Mouse (Mus musculus) stomach, postnatal 0 days (tissue): ENCODE results near the gene Clic4. TPM values are rescaled to one million over a fixed set of nuclear protein-coding genes. Genes with fewer than 3 reads are reported as not detected.

ENCODE experiments used
- ATAC-seq: fragments of 200-750 bp; cut with Nextera tagmentation; 2 replicates; pipeline ENCODE4 v1.8.0; 2017; ENCODE audit not compliant: low FRiP score, low TSS enrichment
- DNase-seq: peaks from one replicate; pipeline ENCODE4 v3.0.0-alpha.2; 2016; ENCODE audit warnings: low spot score
- H3K27ac ChIP-seq: fragments of 300-500 bp; sonication (generic); replicated peaks from 2 replicates; pipeline ENCODE4 v1.5.1; 2014; ENCODE audit warnings: mild to moderate bottlenecking, control low read depth
- H3K27me3 ChIP-seq: fragments of 300-500 bp; sonication (generic); 2 replicates; pipeline ENCODE4 v1.6.1; 2014; ENCODE audit warnings: low read length; ENCODE audit not compliant: control insufficient read depth, insufficient read depth
- H3K36me3 ChIP-seq: fragments of 300-500 bp; sonication (generic); 2 replicates; pipeline ENCODE4 v1.6.1; 2014; ENCODE audit warnings: low read length, mixed read lengths; ENCODE audit not compliant: control insufficient read depth, insufficient read depth
- H3K4me1 ChIP-seq: fragments of 300-500 bp; sonication (generic); replicated peaks from 2 replicates; pipeline ENCODE4 v1.6.1; 2014; ENCODE audit warnings: antibody characterized with exemption; ENCODE audit not compliant: control insufficient read depth, insufficient read depth
- H3K4me2 ChIP-seq: fragments of 300-500 bp; sonication (generic); replicated peaks from 2 replicates; pipeline ENCODE4 v1.6.1; 2014; ENCODE audit warnings: low read depth, mild to moderate bottlenecking, control low read depth, moderate library complexity
- H3K4me3 ChIP-seq: fragments of 300-500 bp; sonication (generic); 2 replicates; pipeline ENCODE4 v1.5.1; 2014; ENCODE audit warnings: low read depth, low read length, control low read depth
- H3K9ac ChIP-seq: fragments of 300-500 bp; sonication (generic); 2 replicates; pipeline ENCODE4 v1.6.1; 2014; ENCODE audit warnings: mild to moderate bottlenecking, low read length, control low read depth, mixed read lengths
- H3K9me3 ChIP-seq: fragments of 300-500 bp; sonication (generic); 2 replicates; pipeline ENCODE4 v1.6.1; 2016; ENCODE audit warnings: low read length; ENCODE audit not compliant: control insufficient read depth
- CTCF ChIP-seq: IDR thresholded peaks from 2 replicates; pipeline ENCODE4 v1.5.1; 2016; ENCODE audit warnings: antibody characterized with exemption, low read depth, mild to moderate bottlenecking, moderate library complexity
- EP300 ChIP-seq: optimal IDR thresholded peaks from 2 replicates; pipeline ENCODE3; 2016; ENCODE audit warnings: antibody characterized with exemption
- WGBS: fragments of 180-500 bp; shearing (Covaris S2); extraction: QIAGEN DNeasy Blood & Tissue Kit; methylation state at CpG from one replicate; pipeline ENCODE4 v1.1.7; 2014; 5-methylcytosine and 5-hydroxymethylcytosine counted together
- polyA plus RNA-seq: library from polyadenylated mRNA; unstranded; fragments of >200 nt; fragmentation: Nextera tagmentation; extraction: Ambion mirVana; gene quantifications from 2 replicates; pipeline ENCODE4 v1.2.1, GENCODE M21; 2015

The Clic4 gene
- polyA plus RNA-seq, 1 experiment from 2014 or later = 73.6 TPM

GRCm38 (mm10) chr4:135169096-135169495 is 103.5 kb downstream of the Clic4 start:
- Histone ChIP-seq H3K27me3 (no peaks in the 10 kb centered on the region), H3K4me3 (no peak overlapping the region), H3K4me2 (no peak overlapping the region), H3K27ac (no peak overlapping the region), H3K36me3 (no peaks in the 10 kb centered on the region), H3K9me3 (no peaks in the 10 kb centered on the region), H3K9ac (no peak overlapping the region), H3K4me1 (no peaks in the 10 kb centered on the region; the same call in 1 of the 2 replicates)
- WGBS = 74% methylated on average over 10 of the region's 10 CpGs
- no peak for TF ChIP-seq CTCF
- TF ChIP-seq EP300 = no peak
- ATAC-seq = no peak
- DNase-seq = no peak

- Histone ChIP-seq H3K36me3 (no peaks in the 10 kb centered on the region), H3K9me3 (no peaks in the 10 kb centered on the region), H3K27me3 (no peaks in the 10 kb centered on the region), H3K9ac (no peak overlapping the region), H3K4me1 (no peaks in the 10 kb centered on the region; the same call in 1 of the 2 replicates), H3K4me2 (no peak overlapping the region), H3K4me3 (no peak overlapping the region), H3K27ac (no peak overlapping the region)
- DNase-seq = no peak
- WGBS = 65% methylated on average over 7 of the region's 7 CpGs
- no peak for ATAC-seq
- TF ChIP-seq CTCF = no peak
- no peak for TF ChIP-seq EP300
These were observed 104.6 kb downstream of the Clic4 start for GRCm38 (mm10) chr4:135167816-135168527.

DNA sequence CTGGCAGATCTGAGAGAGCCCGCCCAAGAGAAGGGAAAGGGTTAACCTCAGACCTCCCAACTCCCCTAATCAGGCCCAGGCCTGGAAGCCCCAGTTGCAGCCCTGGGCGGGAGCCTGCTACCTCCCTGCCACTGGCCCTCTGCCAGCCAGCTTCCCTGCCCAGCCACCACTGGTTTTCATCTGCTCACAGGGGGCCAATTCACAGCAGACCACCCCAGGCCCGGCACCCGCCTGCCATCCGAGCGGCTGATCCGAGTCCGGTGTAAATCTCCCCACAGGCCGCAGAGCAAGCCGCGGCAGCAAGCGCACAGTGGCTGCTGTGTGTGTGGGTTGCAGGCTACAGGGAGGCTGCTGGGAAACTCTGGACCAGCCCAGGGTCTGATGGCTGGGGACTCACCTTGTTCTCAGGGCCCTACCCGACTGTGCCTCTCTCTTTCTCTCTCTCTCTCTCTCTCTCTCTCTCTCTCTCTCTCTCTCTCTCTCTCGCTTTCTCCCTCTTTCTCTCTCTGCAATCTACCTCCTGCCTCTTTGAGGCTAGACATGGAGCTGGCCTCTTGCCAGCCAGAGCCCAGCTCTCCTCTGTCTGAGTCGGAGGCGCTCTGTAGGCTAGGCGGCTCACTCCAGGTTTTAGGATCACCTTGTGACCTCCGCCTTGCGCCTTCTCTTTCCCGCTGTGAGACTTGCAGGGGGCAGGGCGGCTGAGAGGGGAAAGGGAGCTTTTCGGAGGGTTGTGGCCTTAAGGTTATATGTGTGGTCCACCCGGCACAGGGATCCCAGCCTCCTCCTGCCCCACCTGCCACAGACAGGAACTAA is 106.0 kb downstream of the Clic4 start:
- ATAC-seq (no peak), DNase-seq (no peak)
- Histone ChIP-seq H3K4me2 (no peak overlapping the region), H3K36me3 (no peaks in the 10 kb centered on the region), H3K27me3 (no peaks in the 10 kb centered on the region), H3K9ac (no peak overlapping the region), H3K9me3 (no peaks in the 10 kb centered on the region), H3K4me1 (no peaks in the 10 kb centered on the region; the same call in 1 of the 2 replicates), H3K4me3 (no peak overlapping the region), H3K27ac (no peak overlapping the region)
- TF ChIP-seq EP300 = no peak
- no peak for TF ChIP-seq CTCF
- WGBS = 19% methylated on average over 23 of the region's 23 CpGs

DNA sequence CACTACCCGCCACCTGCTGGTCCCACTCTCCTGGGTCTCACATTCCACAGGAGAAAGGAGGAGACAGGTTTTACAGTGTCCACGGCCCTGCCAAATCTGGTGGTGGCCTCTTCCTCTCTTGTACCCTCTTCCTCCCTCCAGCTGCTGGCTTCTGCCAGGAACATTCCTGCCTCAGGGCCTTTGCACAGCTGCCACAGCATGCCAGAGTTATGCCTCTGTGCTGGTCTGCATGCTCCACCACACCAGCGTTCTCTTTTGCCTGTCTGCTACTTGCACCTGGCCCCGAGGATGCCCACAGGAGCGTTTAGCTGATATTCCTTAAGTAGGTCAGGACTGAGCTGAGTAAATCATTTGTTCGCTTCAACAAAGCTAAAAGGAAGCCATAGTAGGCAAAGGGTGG is 106.9 kb downstream of the Clic4 start:
- H3K4me1 ChIP-seq = no peaks in the 10 kb centered on the region; the same call in 1 of the 2 replicates
- H3K4me2 ChIP-seq = no peak overlapping the region
- H3K9me3 ChIP-seq = no peaks in the 10 kb centered on the region
- no peak overlapping the region for H3K27ac ChIP-seq
- no peak overlapping the region for H3K4me3 ChIP-seq
- TF ChIP-seq CTCF = no peak
- TF ChIP-seq EP300 = no peak
- DNase-seq (no peak), ATAC-seq (no peak)
- no peaks in the 10 kb centered on the region for H3K27me3 ChIP-seq
- WGBS = 66% methylated on average over 6 of the region's 6 CpGs
- no peak overlapping the region for H3K9ac ChIP-seq
- no peaks in the 10 kb centered on the region for H3K36me3 ChIP-seq

Other genes starting within 250 kb of the Clic4 start
- gene Runx3, start 152.2 kb downstream of the Clic4 start, polyA plus RNA-seq = 0.13 and 0.25 TPM in 2 replicates
- gene Srrm1, start 80.5 kb upstream of the Clic4 start, polyA plus RNA-seq = 95.9 and 108 TPM in 2 replicates
- gene Ncmap, start 125.4 kb upstream of the Clic4 start, polyA plus RNA-seq = 39.8 and 42.2 TPM in 2 replicates
- 15.7 and 15.8 TPM in 2 replicates for gene Rcan3, start 161.0 kb upstream of the Clic4 start, polyA plus RNA-seq
- gene Stpg1, start 222.0 kb upstream of the Clic4 start, polyA plus RNA-seq = 0.16 and 0.18 TPM in 2 replicates
- gene Nipal3, start 222.2 kb upstream of the Clic4 start, polyA plus RNA-seq = 3.8 and 5.3 TPM in 2 replicates